Mouse (Mus musculus) embryo, embryonic 11 days (tissue): ENCODE measurements around the gene Hira.
"Not testable (repeated sequence)": the region's sequence is repeated elsewhere in the genome, so short reads cannot be mapped to it uniquely, and the experiment has no call there.

Experiments
- DNase-seq: peaks from one replicate; pipeline ENCODE4 v3.0.0-alpha.2; 2015

Gene Hira

DNA sequence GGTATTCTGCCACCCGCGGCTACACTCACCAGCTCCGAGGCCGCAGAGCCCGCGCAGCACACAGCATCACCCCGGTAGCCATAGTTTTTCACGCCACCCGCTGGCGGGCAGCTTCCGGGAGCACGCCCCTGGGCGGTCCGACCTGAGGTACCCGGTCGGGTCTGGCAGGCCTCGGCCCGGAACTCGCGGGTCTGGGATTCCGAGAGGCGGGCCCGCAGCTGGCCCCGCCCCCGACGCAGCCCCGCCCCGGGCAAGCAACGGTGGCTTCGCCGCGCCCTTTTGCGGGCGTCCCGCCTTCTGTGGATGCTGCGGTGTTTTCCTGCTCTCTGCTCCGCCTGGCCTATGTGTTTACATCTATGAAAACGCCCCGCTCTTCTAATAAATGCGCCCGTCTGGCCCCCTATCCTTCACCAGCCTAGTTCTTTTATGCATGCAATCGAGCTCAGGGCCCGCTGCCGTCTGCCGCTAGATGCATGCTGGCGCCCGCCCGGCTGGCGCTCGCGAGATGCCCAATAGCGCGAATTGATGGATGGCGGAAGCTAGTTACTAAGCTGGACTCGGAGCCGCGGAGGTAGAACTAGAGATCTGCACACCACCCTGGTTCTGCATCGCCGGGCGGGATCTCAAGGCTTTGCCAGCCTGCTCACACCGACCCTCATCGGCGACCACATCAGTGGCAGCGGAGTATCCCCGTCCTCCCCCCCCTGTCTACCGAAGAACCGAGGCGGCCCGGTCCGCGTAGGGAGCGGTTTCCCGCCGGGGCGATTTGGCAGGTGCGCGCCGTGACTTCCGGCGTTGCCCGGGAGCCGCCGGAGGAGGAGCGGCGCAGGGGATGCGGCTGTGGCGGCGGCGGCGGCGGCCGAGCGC lies at the start of gene Hira, which contains the start of gene Mrpl40:
Hira (plus strand) TSS at position 596 of the 867 bp plus-strand sequence.
Mrpl40 (minus strand) TSS at position 421 of the 867 bp plus-strand sequence.
- peak; percentile 95 for DNase-seq

DNA sequence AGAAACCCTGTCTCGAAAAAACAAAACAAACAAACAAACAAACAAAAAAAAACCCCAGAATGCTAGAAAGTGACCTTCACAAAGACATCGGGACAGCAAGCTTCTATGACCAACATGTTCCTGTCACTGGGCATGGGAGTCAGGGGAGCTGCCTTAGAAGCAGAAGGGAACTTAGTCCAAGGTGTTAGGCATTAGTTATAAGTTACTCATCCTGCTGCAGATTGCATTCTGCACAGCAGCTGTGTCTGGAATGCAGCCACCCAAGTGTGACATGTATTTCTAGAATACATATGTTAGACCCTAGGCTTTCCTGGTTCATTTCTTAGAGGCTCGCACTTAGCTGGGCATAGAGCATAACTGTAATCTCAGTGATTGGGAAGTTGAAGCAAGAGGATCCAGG lies 48.2 kb upstream of the Hira start:
- no peak for DNase-seq

DNA sequence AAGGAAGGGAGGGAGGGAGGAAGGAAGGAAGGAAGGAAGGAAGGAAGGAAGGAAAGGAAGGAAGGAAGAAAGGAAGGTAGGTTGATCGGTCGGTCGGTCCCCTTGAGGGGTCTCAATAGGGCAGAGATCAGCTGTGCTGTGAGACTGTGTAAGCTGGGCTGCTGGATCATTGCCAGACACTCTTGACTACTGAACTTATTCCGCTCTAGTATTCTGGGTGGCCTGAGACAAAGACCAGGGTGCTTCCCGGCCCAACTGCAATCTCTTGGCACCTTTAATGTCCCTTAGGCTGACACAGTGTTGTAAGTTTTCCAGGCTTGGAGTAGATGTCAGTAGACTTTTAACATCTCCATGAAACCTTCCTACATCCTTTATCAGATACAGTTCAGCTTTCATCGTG lies 47.7 kb upstream of the Hira start:
- no peak for DNase-seq

DNA sequence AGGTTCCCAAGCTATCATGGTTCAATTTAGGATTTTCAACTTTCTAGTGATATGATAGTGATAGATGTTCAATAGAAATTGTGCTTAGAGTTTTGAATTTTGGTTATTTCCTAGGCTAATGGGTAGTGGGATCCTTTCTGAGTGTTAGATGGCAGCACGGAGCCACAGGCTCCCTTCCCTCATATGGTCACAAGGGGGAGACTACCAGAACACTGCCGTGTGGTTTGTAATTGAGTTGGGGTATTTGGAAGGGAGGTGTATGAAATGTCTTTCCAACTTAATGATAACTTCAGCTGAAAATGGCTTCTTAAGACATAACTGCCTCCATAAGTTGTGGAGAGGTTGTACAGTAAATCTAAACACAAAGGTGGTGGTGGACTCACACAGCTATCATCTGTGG lies 43.4 kb upstream of the Hira start:
- no peak for DNase-seq

DNA sequence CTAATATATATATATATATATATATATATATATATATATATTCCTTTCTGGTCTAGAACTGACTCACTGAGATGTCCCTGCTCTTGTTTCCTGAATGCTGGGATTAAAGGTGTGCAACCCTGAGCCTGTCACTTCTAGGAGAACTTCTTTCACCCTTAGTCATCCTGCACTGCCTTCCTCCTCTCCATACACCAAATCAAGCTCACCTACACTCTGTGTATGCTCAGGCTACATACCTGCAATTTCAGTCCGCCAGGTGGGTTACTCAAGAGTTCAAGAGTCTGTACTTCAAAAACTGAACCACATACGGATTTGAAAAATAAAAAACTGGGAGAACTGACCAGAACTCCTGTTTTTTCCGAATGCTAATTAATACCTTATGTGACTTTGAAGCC lies 40.8 kb upstream of the Hira start:
- no peak for DNase-seq

GRCm38 (mm10) chr16:18836468-18837208 lies 40.2 kb upstream of the Hira start, which contains the start of the genes 2510002D24Rik and Gm28539:
2510002D24Rik (plus strand) TSS chr16:18836578.
Gm28539 (plus strand) TSS chr16:18836584.
- DNase-seq: peak; percentile 90

- DNase-seq: no peak
These were observed 38.5 kb upstream of the Hira start for GRCm38 (mm10) chr16:18838346-18838745.

GRCm38 (mm10) chr16:18846301-18846820 lies 30.5 kb upstream of the Hira start:
- DNase-seq: no peak

DNA sequence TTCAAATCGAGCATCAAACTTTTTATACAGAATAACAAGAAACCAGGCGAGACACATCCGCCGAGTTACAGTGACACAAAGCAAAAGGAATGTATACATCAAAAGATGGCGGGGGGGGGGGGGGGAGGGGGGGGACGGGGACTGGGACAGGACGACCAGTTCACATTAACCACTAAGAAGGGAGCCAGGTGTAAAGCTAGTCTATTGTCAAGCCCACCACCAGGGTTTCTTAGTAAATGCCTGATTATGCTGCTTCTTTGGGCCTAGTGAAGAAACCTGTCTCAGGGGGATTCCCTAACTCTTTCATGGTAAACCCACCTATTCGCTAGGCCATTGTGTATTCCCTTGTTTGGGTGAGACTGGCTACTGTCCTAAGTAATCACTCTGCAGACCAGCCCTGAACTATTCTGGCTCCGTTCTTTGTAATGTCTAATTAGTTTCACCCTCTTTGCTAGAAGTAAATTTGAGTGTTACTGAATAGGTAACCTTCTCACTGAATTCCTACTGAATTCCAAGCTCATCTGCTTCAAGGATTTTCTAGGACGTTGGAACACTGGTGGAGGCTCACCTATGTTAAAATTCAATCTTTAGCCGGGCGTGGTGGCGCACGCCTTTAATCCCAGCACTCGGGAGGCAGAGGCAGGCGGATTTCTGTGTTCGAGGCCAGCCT lies 27.2 kb upstream of the Hira start:
- DNase-seq: not testable (repeated sequence)

DNA sequence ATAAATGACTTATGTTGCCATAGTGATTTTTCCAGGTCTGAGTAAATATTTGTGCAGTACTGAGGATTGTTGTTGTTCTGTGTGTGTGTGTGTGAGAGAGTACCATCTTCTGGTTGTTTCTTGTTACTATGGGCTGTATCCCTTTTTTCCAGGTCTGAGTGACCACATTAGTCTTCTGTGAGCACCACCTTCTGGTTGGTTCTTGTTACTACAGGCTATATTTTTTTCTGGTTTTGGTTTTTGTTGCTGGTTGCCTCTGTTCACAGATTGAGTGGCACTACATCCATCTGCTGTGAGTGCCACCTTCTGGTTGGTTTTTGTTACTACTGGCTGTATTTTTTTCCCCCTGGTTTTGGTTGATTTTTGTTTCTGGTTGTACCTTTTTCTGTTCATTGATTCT lies 18.3 kb upstream of the Hira start:
- DNase-seq: peak; percentile 44

- no peak for DNase-seq
These were observed 16.7 kb upstream of the Hira start for GRCm38 (mm10) chr16:18860186-18860585.

- DNase-seq: not testable (repeated sequence)
These were observed 6.3 kb upstream of the Hira start for GRCm38 (mm10) chr16:18870495-18870894.

GRCm38 (mm10) chr16:18876091-18876441 lies 771 bp upstream of the Hira start:
- no peak for DNase-seq

DNA sequence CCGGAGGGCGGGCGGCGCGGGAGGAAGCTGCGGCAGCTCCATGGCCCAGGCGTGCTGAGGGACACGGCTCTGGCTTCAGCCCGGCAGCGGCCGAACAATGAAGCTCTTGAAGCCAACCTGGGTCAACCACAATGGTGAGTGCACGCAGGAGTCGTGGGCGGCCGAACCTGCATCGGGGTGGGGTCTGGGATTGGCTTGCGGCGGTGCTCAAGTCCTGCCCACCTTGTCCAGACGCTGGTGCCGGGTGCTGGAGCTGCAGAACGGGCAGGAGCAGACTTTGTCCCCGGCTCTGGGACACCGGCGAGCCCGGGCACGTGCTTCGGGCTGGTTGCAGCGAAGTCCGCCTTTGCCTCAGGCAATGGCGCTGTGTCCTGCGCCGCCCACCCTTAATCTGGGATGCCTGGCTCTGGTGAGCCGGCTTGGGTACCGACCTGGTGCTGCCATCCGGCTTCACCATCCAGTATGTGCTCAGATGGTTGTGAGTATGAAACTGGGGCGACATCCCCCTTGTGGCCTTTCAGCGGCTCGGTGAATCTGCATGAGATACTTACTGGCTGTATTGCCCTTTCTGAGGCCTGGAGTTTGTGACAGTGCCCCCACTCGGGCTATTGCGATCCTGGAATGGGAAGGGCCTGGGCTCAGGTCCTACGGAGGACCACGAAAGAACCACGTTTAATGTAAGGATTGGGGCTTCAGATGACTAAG lies 701 bp downstream of the Hira start:
- DNase-seq: peak; percentile 79

GRCm38 (mm10) chr16:18878091-18878720 lies 1.4 kb downstream of the Hira start:
- DNase-seq: no peak

GRCm38 (mm10) chr16:18884044-18884443 lies 7.2 kb downstream of the Hira start:
- DNase-seq: no peak

GRCm38 (mm10) chr16:18893840-18894372 lies 17.1 kb downstream of the Hira start:
- no peak for DNase-seq

DNA sequence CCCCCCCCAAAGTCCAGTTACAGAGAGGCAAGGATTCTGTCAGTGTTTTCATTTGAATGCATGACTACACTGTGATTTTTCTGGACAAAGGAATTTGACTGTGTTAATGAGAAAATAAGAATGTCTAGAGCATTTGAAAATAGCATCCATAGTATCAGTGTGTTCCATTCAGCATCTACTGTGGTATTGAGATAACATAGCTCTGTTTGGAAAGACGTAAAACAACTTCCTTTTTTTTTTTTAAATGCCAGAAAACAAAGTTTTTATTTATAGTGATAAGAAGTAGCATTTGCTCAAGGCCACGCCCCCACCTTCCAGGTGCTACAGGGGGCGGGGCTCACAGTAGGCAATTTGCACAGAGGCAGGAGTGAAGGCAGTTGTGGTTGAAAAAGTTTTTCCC lies 18.4 kb downstream of the Hira start:
- no peak for DNase-seq

GRCm38 (mm10) chr16:18896429-18896828 lies 19.6 kb downstream of the Hira start:
- peak; percentile 16 for DNase-seq

GRCm38 (mm10) chr16:18905648-18906047 lies 28.8 kb downstream of the Hira start:
- DNase-seq: no peak

DNA sequence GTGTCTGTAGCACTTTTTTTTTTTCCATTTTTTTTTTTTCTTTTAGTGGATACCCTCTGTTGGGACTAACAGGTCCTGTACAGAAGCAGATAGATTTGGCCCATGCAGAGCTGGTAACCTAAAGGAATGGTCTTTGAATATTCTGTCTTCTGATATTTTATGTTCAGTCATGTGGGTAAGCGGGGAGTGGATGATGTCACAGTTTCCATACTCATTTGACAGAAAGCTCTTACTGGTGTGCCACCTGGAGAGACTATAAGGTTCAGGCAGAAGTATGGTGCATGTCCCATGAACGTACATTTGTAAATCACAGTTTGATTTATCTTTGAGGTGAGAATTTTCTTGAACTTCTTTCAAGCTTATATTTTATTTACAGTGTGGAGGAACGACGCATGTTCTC lies 39.2 kb downstream of the Hira start:
- no peak for DNase-seq

DNA sequence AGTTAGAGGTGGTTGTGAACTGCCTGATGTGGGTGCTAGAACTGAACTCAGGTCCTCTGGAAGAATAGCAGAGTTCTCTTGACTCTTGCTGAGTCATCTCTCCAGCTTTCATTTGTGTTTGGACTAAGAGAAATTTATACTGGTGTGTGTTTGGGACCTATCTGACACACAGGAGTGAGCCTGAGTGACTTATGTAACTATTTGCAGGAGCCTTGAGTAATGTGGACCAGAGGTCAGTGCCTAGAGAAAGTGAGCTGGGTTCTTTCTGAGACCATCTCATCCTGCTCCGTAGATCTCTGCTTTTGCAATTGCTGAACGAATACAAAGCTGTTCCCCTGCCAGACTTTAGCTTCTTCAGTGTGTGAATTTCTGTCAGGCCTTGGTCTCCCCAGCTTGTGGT lies 44.9 kb downstream of the Hira start:
- DNase-seq: no peak
